Mouse (Mus musculus): ENCODE results near the gene Nkain1.

The Nkain1 gene

GRCm38 (mm10) chr4:130574048-130574413, at the start of gene Nkain1:
Gene Nkain1 (minus strand): TSS chr4:130574173.
- peak; percentile 85 for DNase-seq

DNA sequence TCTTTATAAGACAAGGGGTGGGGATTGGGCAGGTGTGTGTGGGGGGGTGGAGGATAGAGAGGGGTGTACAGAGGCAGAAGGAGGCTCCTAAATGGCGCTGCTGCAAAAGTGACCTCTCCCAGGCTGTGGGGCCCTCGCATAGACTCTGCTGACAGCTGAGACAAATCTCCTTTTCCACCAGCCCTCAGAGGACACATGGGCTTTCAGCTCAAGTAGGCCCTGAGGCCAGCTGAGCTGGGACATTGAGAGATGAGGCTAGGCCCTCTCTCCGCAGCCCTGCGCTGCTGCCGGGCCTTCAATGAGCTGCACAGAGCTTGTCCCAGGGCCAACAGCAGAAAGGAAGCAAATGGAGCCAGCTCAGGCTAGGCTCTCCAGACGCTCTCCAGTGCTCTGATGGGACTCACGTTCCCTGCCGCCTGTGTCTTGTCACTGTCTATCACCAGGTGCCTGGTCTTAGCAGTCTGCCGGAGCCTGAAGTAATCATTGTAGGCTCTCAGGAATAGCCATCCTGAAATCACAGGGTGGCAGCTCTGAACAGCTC, 4.8 kb upstream of the Nkain1 start:
- no peak for DNase-seq

GRCm38 (mm10) chr4:130577081-130577480, 3.1 kb upstream of the Nkain1 start:
- no peak for DNase-seq

DNA sequence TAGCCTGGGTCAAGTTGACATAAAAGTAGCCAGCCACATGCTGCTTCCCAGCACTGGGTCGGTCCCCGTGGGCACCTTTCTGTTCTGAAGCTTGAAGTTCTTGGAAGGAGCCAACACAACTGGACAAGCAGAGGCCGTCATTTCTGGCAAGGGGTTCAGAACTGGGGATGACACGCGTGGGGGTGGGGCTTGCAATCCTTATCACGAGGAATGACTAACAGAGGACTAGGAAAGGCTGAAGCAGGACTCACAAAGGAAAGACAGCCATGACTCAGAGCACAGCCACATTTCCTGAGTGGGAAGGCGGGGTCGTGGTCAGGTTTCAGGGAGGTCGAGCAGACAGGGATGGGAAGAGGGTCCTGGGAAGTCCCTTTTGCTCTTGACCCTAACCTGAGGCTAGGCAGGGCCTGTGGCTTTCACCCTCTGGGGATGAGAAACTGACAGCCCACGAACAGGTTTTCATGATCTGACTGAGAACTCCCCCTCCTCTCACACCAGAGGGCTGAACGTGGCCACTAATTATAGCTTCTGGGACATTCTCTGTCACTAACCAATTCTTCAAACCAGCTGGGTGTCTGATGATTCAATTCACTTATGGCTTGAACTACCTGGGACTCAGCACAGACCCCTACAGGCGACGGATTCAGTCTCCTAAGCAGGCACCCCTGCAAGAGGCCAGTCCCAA, 2.4 kb upstream of the Nkain1 start:
- no peak for DNase-seq

DNA sequence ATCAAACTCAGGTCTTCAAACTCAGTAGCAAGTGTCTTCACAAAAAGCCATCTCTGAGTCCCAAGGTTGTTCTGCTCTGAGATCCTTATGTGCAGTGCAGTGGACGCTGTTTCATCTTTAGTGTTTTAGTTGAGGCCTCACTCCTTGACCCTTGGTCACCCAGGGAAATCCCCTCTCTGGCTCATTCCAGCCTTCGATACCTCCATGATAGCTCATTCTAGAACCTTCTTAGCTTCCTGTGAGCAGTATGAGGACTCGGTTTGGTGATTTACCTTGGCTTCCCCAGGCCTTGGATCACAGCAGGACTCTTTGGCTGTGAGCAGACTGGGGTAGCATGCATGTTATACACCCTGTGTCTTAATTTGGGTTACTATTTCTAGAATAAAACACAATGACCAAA, 1.6 kb upstream of the Nkain1 start:
- no peak for DNase-seq

DNA sequence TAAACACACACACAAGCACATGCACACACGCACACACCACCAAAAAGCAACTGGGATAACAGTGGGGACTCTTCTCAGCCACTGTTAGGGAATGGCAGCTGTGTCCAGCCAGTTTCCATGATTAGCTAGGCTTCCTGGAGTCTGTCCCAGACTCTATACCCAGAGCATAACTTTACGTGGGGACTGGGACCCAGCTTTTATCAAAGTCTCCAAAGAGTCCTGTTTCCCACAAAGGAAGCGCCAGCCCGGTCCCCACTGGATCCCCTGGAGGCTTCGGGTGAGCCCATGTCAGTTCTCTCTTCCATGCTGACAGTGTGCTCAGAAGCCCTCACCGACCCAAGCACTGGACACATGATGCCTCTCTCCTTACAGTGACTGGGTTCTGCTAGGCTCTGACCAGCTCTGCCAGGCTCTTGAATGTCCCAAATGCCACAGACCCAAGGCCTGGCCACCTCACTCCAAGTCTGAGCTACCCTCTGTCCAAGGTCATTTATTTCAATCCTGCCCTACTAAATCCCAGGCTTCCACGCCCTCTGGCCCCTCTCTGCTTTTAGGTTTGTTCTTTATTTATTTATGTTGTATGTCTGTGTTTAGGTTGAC, 988 bp upstream of the Nkain1 start:
- DNase-seq = no peak

DNA sequence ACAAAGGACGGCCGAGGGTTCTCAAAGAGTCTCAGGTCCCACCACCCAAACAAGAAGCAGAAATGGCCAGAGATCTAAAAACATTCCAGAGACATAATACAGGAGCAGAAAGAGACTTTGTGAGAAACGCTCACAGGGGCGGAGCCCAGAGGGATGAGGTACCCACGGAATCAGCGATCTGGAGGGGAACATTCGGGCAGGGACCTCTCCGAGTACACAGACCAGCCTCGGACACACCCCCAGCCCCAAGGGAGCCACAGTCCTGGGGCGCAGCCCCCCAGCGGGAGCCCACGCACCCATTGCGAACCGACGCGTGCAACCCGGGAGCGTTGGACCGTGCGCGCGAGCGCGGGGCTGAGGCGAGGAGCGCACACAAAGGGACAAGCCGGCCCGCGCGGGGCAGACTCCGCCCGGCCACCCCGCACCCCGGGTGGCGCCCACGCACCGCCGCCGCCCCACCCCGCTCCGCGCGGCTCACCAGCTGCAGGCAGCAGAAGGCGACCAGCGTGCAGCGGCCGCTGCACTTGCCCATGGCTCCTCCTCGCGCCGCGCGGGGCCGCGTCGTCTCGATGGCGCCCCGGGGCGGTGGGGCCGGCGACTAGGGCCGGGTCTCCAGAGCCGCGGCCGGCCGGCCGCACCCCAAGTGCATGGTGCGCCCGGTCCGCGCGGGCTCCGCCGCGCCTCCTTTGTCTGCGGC, 474 bp downstream of the Nkain1 start:
- DNase-seq = peak; percentile 73

GRCm38 (mm10) chr4:130573012-130573350, 992 bp downstream of the Nkain1 start:
- no peak for DNase-seq

DNA sequence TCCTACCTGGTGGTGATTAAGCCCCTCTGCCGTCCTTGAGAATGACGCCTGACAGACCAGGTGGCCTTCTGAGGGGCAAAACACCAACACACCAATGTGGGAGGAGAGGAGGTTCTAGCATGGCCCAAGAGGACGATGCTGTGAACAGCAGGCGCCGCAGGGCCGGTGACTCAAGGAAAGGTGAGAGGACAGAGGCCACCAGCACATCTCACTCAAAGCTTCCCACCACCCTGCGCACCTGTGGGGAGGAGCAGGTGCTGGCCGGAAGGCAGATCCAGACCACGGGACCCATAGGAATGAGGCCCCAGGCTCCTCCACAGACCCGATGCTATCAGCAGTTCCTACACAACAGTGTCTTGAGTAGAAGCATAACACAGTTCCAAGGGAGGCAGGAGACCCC, 1.4 kb downstream of the Nkain1 start:
- DNase-seq = no peak

GRCm38 (mm10) chr4:130570941-130571720, 2.8 kb downstream of the Nkain1 start:
- DNase-seq = no peak

GRCm38 (mm10) chr4:130568043-130568978, 5.7 kb downstream of the Nkain1 start:
- DNase-seq = no peak

GRCm38 (mm10) chr4:130563820-130564219, 10.2 kb downstream of the Nkain1 start:
- peak; percentile 73 for DNase-seq

- DNase-seq = no peak
Observed at GRCm38 (mm10) chr4:130563260-130563756, 10.7 kb downstream of the Nkain1 start.

DNA sequence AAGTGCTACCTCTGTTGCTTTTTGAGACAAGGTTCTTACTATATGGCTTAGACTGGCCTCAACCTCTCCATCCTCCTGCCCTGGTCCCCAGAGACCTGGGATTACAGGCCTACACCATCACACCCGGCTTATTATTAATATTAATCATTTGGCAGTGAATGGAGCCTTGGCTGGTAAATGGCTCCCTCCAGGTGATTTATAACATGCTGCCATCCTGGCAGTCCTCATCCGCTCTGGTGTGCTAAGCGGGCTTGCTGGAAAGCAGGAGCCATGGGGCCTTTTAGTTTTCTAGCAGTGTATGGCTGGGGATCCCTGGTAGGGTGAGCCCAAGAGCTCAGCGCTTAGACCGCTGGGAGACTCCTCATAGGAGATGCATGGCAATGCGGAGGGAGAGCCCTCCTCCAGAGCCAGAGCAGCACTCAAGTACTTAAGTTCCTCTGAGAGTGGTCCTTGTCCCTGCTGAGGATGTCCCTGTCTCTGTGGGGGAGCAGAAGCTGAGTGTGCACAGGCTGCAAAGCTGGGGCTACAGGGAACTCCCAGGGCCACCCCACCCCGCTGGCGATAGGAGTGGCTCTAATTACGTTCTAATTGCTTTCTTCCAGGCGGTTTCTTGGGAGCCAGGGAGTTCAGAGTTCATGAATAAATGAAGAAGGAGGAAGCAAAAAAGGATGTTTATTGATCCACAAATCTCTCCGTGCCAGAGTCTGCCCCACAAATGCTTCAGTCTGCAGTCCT, 13.2 kb downstream of the Nkain1 start:
- DNase-seq = no peak

GRCm38 (mm10) chr4:130559220-130559619, 14.8 kb downstream of the Nkain1 start:
- no peak for DNase-seq

DNA sequence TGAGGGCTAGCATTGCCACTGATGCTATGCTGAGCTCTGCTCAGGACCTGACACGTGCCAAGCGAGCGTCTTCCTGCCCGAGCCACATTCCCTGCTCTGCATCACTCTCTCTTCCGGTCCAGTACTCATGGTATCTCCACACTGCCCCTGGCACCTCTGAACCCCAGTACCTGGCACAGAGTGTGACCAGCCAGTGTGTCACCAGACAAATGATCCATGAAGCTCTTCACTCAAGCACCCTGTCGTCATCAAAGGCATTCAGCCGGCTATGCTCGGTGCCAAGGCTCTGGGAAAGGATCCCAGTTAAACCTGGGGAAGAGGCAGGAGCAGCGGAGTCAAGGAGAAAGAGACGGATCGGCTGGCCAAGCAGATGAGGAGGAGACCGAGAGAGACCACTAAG, 16.1 kb downstream of the Nkain1 start:
- no peak for DNase-seq

DNA sequence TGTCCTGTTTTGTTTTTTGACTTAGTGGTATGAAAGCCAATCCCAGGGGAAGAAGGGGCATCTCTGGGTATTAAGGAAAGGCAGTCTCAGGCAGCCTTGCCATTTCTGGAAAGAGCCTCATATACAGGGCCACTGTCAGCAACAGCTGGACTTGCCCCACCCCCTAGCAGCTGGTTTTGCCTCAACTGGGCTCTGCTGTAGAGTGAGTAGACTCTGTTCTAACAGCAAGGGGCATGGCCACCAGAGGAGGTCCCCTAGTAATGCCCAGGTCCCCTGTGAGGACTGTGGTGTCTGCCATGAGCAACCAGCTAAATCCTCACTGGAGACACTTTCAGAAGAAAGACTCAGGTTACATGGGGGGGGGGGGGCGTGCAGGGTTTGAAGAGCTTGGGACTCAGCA, 17.0 kb downstream of the Nkain1 start:
- no peak for DNase-seq

DNA sequence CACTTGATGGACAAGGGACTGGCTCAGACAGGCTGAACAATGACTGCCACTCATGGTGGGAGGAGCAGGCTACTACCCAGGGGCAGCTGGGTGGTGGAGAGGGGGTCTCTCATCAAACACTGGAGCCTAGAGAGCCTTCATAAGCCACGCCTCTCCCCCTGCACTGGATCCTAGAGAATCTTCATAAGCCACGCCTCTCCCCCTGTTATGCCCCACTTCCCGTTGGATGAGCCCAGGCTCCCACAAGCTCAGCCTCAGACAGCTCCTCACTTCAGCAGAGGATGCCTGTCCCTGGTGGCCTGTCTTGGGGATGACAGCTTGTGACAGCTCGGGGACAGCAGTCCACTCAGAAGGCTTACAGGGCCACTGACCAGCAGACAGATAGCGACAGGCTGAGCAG, 17.7 kb downstream of the Nkain1 start:
- peak; percentile 96 for DNase-seq

DNA sequence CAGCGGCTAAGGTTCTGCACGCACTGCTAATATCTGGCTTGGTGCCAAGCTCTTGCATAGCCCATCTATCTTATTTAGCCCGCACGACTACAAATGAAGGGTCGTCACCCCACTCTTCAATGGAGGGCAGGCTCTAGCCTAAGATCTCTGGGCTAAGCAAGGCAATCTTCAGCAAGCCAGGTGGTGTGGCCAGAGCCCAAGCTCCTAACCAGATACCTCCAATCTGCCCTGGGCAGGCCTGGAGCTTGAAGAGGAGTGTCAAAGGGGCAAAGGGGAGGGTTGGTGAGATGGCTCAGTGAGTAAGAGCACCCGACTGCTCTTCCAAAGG, 20.9 kb downstream of the Nkain1 start:
- no peak for DNase-seq

- no peak for DNase-seq
Observed at GRCm38 (mm10) chr4:130552312-130553120, 21.5 kb downstream of the Nkain1 start.

- no peak for DNase-seq
Observed at GRCm38 (mm10) chr4:130550511-130550910, 23.5 kb downstream of the Nkain1 start.
